Mouse (Mus musculus) retina, postnatal 7 days (tissue): ENCODE measurements around the gene Mrgprf.

Experiments used
- DNase-seq: peaks from one replicate; pipeline ENCODE4 v3.0.0-alpha.2; 2012; ENCODE audit warnings: low read depth, low spot score

The Mrgprf gene

GRCm38 (mm10) chr7:145335199-145335598, 34.6 kb downstream of the Mrgprf start:
- DNase-seq = no peak

- no peak for DNase-seq
Observed at GRCm38 (mm10) chr7:145335616-145336332, 35.1 kb downstream of the Mrgprf start.

- no peak for DNase-seq
Observed at GRCm38 (mm10) chr7:145337889-145338288, 37.3 kb downstream of the Mrgprf start.

- no peak for DNase-seq
Observed at GRCm38 (mm10) chr7:145340248-145340904, 39.7 kb downstream of the Mrgprf start.
